Mouse (Mus musculus) midbrain, embryonic 14.5 days (tissue): ENCODE measurements around the gene Gapdh. TPM values are rescaled to one million over a fixed set of nuclear protein-coding genes. Genes with fewer than 3 reads are reported as not detected.

Source experiments
- ATAC-seq: fragments of 200-750 bp; cut with Nextera tagmentation; 2 replicates; pipeline ENCODE4 v1.8.0; 2017; ENCODE audit warnings: moderate number of reproducible peaks, moderate library complexity; ENCODE audit not compliant: low FRiP score, low TSS enrichment
- DNase-seq: peaks from one replicate; pipeline ENCODE4 v3.0.0-alpha.2; 2015
- H3K27ac ChIP-seq: fragments of 300-500 bp; sonication (generic); replicated peaks from 2 replicates; pipeline ENCODE4 v1.5.1; 2014; ENCODE audit warnings: mild to moderate bottlenecking, low read depth, low read length, moderate library complexity
- H3K27me3 ChIP-seq: fragments of 300-500 bp; sonication (generic); 2 replicates; pipeline ENCODE4 v1.6.1; 2014; ENCODE audit warnings: low read length, control low read depth, mixed read lengths; ENCODE audit not compliant: control insufficient read depth, insufficient read depth
- H3K36me3 ChIP-seq: fragments of 300-500 bp; sonication (generic); 2 replicates; pipeline ENCODE4 v1.6.1; 2014; ENCODE audit warnings: low read length, control low read depth; ENCODE audit not compliant: control insufficient read depth, insufficient read depth
- H3K4me1 ChIP-seq: fragments of 300-500 bp; sonication (generic); 2 replicates; pipeline ENCODE4 v1.6.1; 2014; ENCODE audit warnings: mild to moderate bottlenecking, antibody characterized with exemption, low read length, control low read depth; ENCODE audit not compliant: control insufficient read depth, insufficient read depth
- H3K4me2 ChIP-seq: fragments of 300-500 bp; sonication (generic); 2 replicates; pipeline ENCODE4 v1.6.1; 2014; ENCODE audit warnings: mild to moderate bottlenecking, low read length, moderate library complexity
- H3K4me3 ChIP-seq: fragments of 300-500 bp; sonication (generic); replicated peaks from 2 replicates; pipeline ENCODE4 v1.5.1; 2014; ENCODE audit warnings: low read depth, low read length
- H3K9ac ChIP-seq: fragments of 300-500 bp; sonication (generic); replicated peaks from 2 replicates; pipeline ENCODE4 v1.6.1; 2014; ENCODE audit warnings: mild to moderate bottlenecking, low read length, moderate library complexity
- H3K9me3 ChIP-seq: fragments of 300-500 bp; sonication (generic); 2 replicates; pipeline ENCODE4 v1.6.1; 2016; ENCODE audit warnings: low read length, control low read depth, mixed read lengths; ENCODE audit not compliant: control insufficient read depth
- WGBS: fragments of 180-500 bp; shearing (Covaris S2); extraction: QIAGEN DNeasy Blood & Tissue Kit; methylation state at CpG from one replicate; pipeline ENCODE4 v1.1.7; 2014; 5-methylcytosine and 5-hydroxymethylcytosine counted together
- polyA plus RNA-seq: library from polyadenylated mRNA; unstranded; fragments of >200 nt; fragmentation: Nextera tagmentation; extraction: Ambion mirVana; gene quantifications from 2 replicates; pipeline ENCODE4 v1.2.1, GENCODE M21; 2014

The Gapdh gene
- polyA plus RNA-seq, 1 experiment from 2014 or later = 1,501 TPM

DNA sequence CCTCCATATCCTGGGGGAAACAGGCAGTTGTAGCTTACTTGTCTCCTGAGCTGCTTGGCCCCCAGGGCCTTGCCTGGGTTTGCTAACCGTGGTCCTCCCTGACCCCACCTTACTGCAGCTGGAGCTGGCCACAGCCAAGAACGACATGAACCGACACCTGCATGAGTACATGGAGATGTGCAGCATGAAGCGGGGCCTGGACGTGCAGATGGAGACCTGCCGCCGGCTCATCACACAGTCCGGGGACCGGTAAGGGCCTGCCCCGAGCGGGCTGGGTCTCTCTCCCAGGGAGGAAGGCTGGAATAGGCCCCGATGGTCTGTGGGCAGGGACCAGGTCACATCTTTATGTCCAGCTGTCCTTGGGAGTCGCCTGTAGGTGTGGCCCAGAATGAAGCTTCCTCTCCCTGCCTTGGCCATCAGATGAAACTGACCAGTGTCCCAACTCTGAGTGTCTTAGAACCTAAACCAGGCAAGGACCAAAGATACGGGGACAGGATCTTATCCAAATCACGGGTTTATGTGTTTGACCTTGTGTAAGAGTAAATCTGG lies 7.2 kb downstream of the Gapdh start:
- WGBS = 86% methylated on average over 15 of the region's 15 CpGs
- peaks cover 57% of the 10 kb centered on the region for H3K36me3 ChIP-seq

DNA sequence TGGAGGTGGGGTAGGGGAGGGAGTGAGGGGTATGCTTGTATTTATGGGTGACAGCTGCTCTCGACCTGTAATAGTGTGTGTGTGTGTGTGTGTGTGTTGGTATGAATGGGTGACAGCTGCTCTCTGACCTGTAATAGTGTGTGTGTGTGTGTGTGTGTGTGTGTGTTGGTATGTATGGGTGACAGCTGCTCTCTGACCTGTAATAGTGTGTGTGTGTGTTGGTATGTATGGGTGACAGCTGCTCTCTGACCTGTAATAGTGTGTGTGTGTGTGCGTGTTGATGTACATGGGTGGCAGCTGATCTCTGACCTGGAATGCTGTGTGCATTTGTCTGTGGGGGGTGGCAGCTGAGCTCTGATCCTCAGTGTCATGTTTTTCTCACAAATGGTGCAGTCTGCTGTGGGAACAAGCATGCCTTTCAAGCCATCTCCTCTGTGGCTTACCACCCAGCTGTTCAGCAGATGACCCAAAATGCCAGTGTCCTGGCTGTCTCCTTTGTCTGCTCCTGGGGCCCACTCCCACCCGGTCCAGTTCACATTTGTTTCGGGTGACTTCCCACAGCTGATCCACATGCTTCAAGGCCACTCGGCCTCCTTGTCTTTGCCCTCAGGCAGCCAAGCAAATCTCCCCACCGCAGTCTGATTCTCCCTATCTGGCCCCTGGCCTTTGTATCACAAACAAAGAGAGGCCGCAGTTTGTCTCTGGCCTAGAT lies 9.2 kb downstream of the Gapdh start:
- 12% methylated on average over 7 of the region's 7 CpGs for WGBS
- Histone ChIP-seq H3K9ac (no peak overlapping the region; the same call in 1 of the 2 replicates), H3K4me2 (no peak overlapping the region), H3K27me3 (no peaks in the 10 kb centered on the region), H3K4me1 (0 out of 2 replicates have a peak, but pooled peaks cover 2% of the 10 kb centered on the region), H3K36me3 (peaks cover 62% of the 10 kb centered on the region), H3K4me3 (no peak overlapping the region), H3K27ac (peak overlapping the region; percentile 70), H3K9me3 (no peaks in the 10 kb centered on the region)
- DNase-seq (no peak), ATAC-seq (no peak)

More for the DNA sequence above, 7.2 kb downstream of the Gapdh start:
- H3K4me1 ChIP-seq = peaks cover 10% of the 10 kb centered on the region
- no peak overlapping the region for H3K4me2 ChIP-seq
- DNase-seq (no peak), ATAC-seq (no peak)
- H3K4me3 ChIP-seq = no peak overlapping the region
- H3K9ac ChIP-seq = no peak overlapping the region
- H3K27ac ChIP-seq = no peak overlapping the region
- no peaks in the 10 kb centered on the region for H3K27me3 ChIP-seq
- H3K9me3 ChIP-seq = no peaks in the 10 kb centered on the region

GRCm38 (mm10) chr6:125156491-125156890 lies 9.8 kb downstream of the Gapdh start:
- H3K9me3 ChIP-seq = no peaks in the 10 kb centered on the region
- no peak overlapping the region for H3K4me2 ChIP-seq
- H3K4me1 ChIP-seq = 0 out of 2 replicates have a peak, but pooled peaks cover 2% of the 10 kb centered on the region
- ATAC-seq = no peak
- H3K9ac ChIP-seq = no peak overlapping the region
- WGBS = 87% methylated on average over 3 of the region's 3 CpGs
- no peak for DNase-seq
- H3K27ac ChIP-seq = no peak overlapping the region
- no peak overlapping the region for H3K4me3 ChIP-seq
- H3K36me3 ChIP-seq = peaks cover 64% of the 10 kb centered on the region
- no peaks in the 10 kb centered on the region for H3K27me3 ChIP-seq

DNA sequence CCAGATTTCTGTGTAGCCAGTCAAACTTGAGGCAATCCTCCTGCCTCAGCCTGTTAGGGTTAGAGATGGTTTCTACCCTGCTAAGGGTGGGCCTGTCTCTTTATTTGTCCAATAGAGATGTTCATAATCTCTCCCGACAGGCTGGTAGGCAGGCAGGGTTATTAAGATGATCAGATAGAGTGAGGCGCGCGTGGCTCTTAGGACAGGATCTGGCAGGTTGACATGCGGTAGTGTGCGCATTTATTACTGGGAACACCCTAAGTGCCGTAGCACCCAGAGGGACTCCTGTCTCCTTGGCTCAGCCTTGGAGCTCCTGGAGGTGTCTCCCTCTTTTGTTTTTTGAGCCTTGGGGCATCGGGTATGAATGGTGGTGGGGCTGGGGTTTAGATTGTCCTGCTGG lies 11.0 kb downstream of the Gapdh start:
- Histone ChIP-seq H3K9ac (no peak overlapping the region), H3K36me3 (peaks cover 54% of the 10 kb centered on the region), H3K27me3 (no peaks in the 10 kb centered on the region), H3K4me1 (0 out of 2 replicates have a peak, but pooled peaks cover 2% of the 10 kb centered on the region), H3K4me3 (no peak overlapping the region), H3K27ac (no peak overlapping the region), H3K9me3 (no peaks in the 10 kb centered on the region), H3K4me2 (no peak overlapping the region)
- ATAC-seq = no peak
- WGBS = 75% methylated on average over 8 of the region's 8 CpGs
- DNase-seq = no peak

GRCm38 (mm10) chr6:125154550-125154949 lies 11.7 kb downstream of the Gapdh start:
- Histone ChIP-seq H3K27ac (no peak overlapping the region), H3K36me3 (peaks cover 49% of the 10 kb centered on the region), H3K4me3 (no peak overlapping the region), H3K9ac (no peak overlapping the region), H3K9me3 (no peaks in the 10 kb centered on the region), H3K4me2 (no peak overlapping the region), H3K4me1 (0 out of 2 replicates have a peak, but pooled peaks cover 2% of the 10 kb centered on the region), H3K27me3 (no peaks in the 10 kb centered on the region)
- DNase-seq = peak; percentile 68
- ATAC-seq = no peak

GRCm38 (mm10) chr6:125153682-125154081 lies 12.6 kb downstream of the Gapdh start:
- Histone ChIP-seq H3K9me3 (no peaks in the 10 kb centered on the region), H3K4me3 (no peak overlapping the region), H3K9ac (no peak overlapping the region), H3K36me3 (peaks cover 41% of the 10 kb centered on the region), H3K4me2 (no peak overlapping the region), H3K27me3 (no peaks in the 10 kb centered on the region), H3K4me1 (0 out of 2 replicates have a peak, but pooled peaks cover 3% of the 10 kb centered on the region), H3K27ac (no peak overlapping the region)
- 94% methylated on average over 4 of the region's 4 CpGs for WGBS
- ATAC-seq (no peak), DNase-seq (no peak)

DNA sequence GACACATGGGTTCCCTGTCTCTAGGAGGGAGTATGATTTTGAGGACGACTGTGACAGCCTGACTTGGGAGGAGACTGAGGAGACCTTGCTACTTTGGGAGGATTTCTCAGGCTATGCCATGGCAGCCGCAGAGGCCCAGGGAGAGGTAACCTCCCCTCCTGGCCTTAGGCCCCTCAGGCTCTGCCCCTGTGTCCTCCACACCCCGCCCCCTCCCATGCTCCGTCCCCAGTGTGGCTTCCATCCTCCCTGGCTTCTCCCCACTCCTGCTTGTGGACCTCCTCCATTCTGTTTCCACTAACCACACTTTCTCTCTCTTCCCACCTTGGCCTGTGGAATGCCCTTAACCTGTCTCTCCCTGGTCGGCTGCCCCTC lies 13.3 kb downstream of the Gapdh start:
- DNase-seq (no peak), ATAC-seq (no peak)
- Histone ChIP-seq H3K27me3 (no peaks in the 10 kb centered on the region), H3K9me3 (no peaks in the 10 kb centered on the region), H3K27ac (no peak overlapping the region), H3K36me3 (peaks cover 37% of the 10 kb centered on the region), H3K9ac (no peak overlapping the region), H3K4me2 (no peak overlapping the region), H3K4me1 (peaks cover 9% of the 10 kb centered on the region; the same call in 1 of the 2 replicates), H3K4me3 (no peak overlapping the region)
- 89% methylated on average over 5 of the region's 5 CpGs for WGBS

GRCm38 (mm10) chr6:125152212-125153017 lies 13.9 kb downstream of the Gapdh start:
- Histone ChIP-seq H3K27ac (no peak overlapping the region), H3K4me2 (no peak overlapping the region), H3K4me3 (no peak overlapping the region), H3K9ac (no peak overlapping the region), H3K27me3 (no peaks in the 10 kb centered on the region), H3K9me3 (no peaks in the 10 kb centered on the region), H3K36me3 (peaks cover 37% of the 10 kb centered on the region), H3K4me1 (peaks cover 14% of the 10 kb centered on the region)
- WGBS = 87% methylated on average over 22 of the region's 22 CpGs
- no peak for ATAC-seq
- DNase-seq = no peak
